Mouse (Mus musculus): Measurements from ENCODE around the gene Bysl.
A peak's percentile ranks its signal among the peaks of the same experiment; 100 is the strongest.
"Not testable (repeated sequence)": the region's sequence is repeated elsewhere in the genome, so short reads cannot be mapped to it uniquely, and the experiment has no call there.

Gene Bysl

GRCm38 (mm10) chr17:47610849-47611660, at the start of gene Bysl, which contains the start of the genes Med20 and Gm20517:
Gene Bysl (minus strand): TSS chr17:47611492.
Gene Med20 (plus strand): TSS chr17:47611582.
Gene Gm20517 (plus strand): TSS chr17:47611589.
- peak; percentile 98 for DNase-seq

GRCm38 (mm10) chr17:47658741-47659243, 47.5 kb upstream of the Bysl start:
- no peak for DNase-seq

- no peak for DNase-seq
These were observed 46.6 kb upstream of the Bysl start for GRCm38 (mm10) chr17:47657901-47658300.

GRCm38 (mm10) chr17:47655697-47656096, 44.4 kb upstream of the Bysl start:
- no peak for DNase-seq

- DNase-seq = not testable (repeated sequence)
These were observed 43.1 kb upstream of the Bysl start for GRCm38 (mm10) chr17:47654346-47654745.

- DNase-seq = no peak
These were observed 40.7 kb upstream of the Bysl start for GRCm38 (mm10) chr17:47651953-47652352.

GRCm38 (mm10) chr17:47648966-47649365, 37.7 kb upstream of the Bysl start:
- DNase-seq = no peak

GRCm38 (mm10) chr17:47646683-47647082, 35.4 kb upstream of the Bysl start:
- peak; percentile 47 for DNase-seq

- DNase-seq = no peak
These were observed 31.7 kb upstream of the Bysl start for GRCm38 (mm10) chr17:47642992-47643391.

GRCm38 (mm10) chr17:47633999-47634770, 22.9 kb upstream of the Bysl start:
- DNase-seq = no peak

GRCm38 (mm10) chr17:47632181-47632840, 21.0 kb upstream of the Bysl start:
- DNase-seq = no peak

- DNase-seq = no peak
These were observed 19.4 kb upstream of the Bysl start, which contains the start of gene Usp49 for GRCm38 (mm10) chr17:47630678-47631065. Gene Usp49 (plus strand): TSS chr17:47630690.

- DNase-seq = peak; percentile 83
These were observed 18.7 kb upstream of the Bysl start for GRCm38 (mm10) chr17:47629717-47630677.

- DNase-seq = peak; percentile 98
These were observed 17.8 kb upstream of the Bysl start for GRCm38 (mm10) chr17:47628851-47629676.

GRCm38 (mm10) chr17:47627791-47628190, 16.5 kb upstream of the Bysl start:
- no peak for DNase-seq

- DNase-seq = no peak
These were observed 14.7 kb upstream of the Bysl start for GRCm38 (mm10) chr17:47626031-47626430.

- DNase-seq = no peak
These were observed 13.8 kb upstream of the Bysl start for GRCm38 (mm10) chr17:47625088-47625487.

GRCm38 (mm10) chr17:47624572-47624971, 13.3 kb upstream of the Bysl start:
- DNase-seq = not testable (repeated sequence)

- DNase-seq = no peak
These were observed 11.7 kb upstream of the Bysl start for GRCm38 (mm10) chr17:47622912-47623554.
